Mouse (Mus musculus): ENCODE results near the gene Crbn. TPM values are rescaled to one million over a fixed set of nuclear protein-coding genes. Genes with fewer than 3 reads are reported as not detected.

Crbn gene
- polyA plus RNA-seq, 1 experiment: 7.7 TPM

DNA sequence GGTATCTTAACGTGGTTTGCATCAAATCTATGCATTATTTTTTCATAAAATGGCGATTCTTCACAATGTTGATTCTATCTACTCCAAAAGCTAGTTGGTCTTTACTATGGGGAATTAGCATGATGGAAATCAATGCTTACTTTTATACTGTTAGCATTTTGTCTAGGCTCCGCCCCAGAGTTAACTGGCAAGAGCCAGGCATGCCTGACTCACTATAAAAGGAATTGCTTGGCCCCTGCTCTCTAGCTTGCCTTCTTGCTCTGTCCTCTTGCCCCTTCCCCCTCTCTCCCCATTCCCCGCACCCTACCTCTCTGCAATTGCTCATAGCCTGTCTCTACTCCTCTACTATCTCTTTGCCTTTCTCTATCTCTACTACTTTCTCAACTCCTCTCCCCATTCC is 33.1 kb downstream of the Crbn start:
- peaks cover 10% of the 10 kb centered on the region for H3K4me1 ChIP-seq (ENCODE audit: control insufficient read depth, insufficient read depth, insufficient read length)
- 77% methylated on average over 4 of the region's 4 CpGs for WGBS
- H3K36me3 ChIP-seq (ENCODE audit: control insufficient read depth, insufficient read depth, low read length): peaks cover 1% of the 10 kb centered on the region
- no peak overlapping the region for H3K4me3 ChIP-seq (ENCODE audit: extremely low read depth, insufficient read depth, insufficient read length)
- no peaks in the 10 kb centered on the region for H3K27me3 ChIP-seq (ENCODE audit: control insufficient read depth, insufficient read depth, low read length)
- TF ChIP-seq CTCF (IDR thresholded peaks at IDR 0.05; ENCODE audit: extremely low read depth, insufficient read depth, insufficient read length, insufficient replicate concordance): no peak
- TF ChIP-seq POLR2A (IDR thresholded peaks at IDR 0.05; ENCODE audit: low read depth, low read length): no peak
- no peak overlapping the region for H3K27ac ChIP-seq (ENCODE audit: insufficient read depth, low read length)
- no peak for DNase-seq (ENCODE audit: low read depth in 1 of 2, low spot score in 2 of 2)

DNA sequence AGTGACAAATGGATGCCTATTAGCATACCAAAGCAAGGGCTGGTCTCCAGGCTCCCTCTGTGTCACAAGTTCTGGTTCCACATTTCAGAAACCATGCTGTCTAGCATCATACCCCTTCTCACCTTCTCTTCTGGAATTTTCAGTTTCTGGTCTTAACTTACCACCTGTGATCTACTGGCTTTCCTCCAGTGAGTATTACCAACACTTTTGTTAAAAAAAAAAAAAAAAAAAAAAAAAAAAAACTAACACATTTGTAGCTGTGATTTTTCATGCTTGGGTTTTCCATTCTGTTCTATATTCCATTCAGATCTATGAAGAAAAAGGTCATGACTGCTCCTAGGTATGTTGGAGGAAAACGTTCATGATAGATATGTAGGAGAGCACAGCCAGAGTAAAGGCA is 34.0 kb downstream of the Crbn start:
- WGBS: 68% methylated on average over 1 of the region's 1 CpGs
- Histone ChIP-seq H3K27ac (ENCODE audit: insufficient read depth, low read length) (no peak overlapping the region), H3K4me3 (ENCODE audit: extremely low read depth, insufficient read depth, insufficient read length) (no peak overlapping the region), H3K4me1 (ENCODE audit: control insufficient read depth, insufficient read depth, insufficient read length) (peaks cover 14% of the 10 kb centered on the region), H3K27me3 (ENCODE audit: control insufficient read depth, insufficient read depth, low read length) (no peaks in the 10 kb centered on the region), H3K36me3 (ENCODE audit: control insufficient read depth, insufficient read depth, low read length) (no peaks in the 10 kb centered on the region)
- TF ChIP-seq POLR2A (IDR thresholded peaks at IDR 0.05; ENCODE audit: low read depth, low read length) (no peak), CTCF (IDR thresholded peaks at IDR 0.05; ENCODE audit: extremely low read depth, insufficient read depth, insufficient read length, insufficient replicate concordance) (no peak)
- no peak for DNase-seq (ENCODE audit: low read depth in 1 of 2, low spot score in 2 of 2)

DNA sequence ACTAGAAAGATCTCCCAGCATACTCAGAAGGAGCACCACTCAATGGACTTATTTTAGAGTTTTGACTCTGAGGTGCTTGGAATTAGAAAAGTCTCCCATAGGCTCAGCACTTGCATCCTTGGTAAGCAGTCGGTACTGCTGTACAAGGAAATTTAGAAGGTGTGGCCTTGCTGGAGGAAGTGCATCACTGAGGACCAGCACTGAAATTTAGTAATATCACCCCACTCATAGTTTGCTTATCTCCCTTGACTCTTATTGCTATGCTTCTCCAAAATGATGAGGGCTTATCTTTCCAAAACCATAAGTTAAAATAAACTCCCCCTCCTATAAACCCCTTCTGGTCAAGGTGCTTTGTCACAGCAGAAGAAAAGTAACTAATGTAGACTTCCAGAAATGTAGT is 38.4 kb downstream of the Crbn start:
- peaks cover 8% of the 10 kb centered on the region for H3K4me1 ChIP-seq (ENCODE audit: control insufficient read depth, insufficient read depth, insufficient read length)
- no peak for DNase-seq (ENCODE audit: low read depth in 1 of 2, low spot score in 2 of 2)
- H3K27ac ChIP-seq (ENCODE audit: insufficient read depth, low read length): no peak overlapping the region
- no peaks in the 10 kb centered on the region for H3K36me3 ChIP-seq (ENCODE audit: control insufficient read depth, insufficient read depth, low read length)
- no peak for TF ChIP-seq POLR2A (IDR thresholded peaks at IDR 0.05; ENCODE audit: low read depth, low read length)
- no peak for TF ChIP-seq CTCF (IDR thresholded peaks at IDR 0.05; ENCODE audit: extremely low read depth, insufficient read depth, insufficient read length, insufficient replicate concordance)
- H3K27me3 ChIP-seq (ENCODE audit: control insufficient read depth, insufficient read depth, low read length): no peaks in the 10 kb centered on the region
- 34% methylated on average over 1 of the region's 1 CpGs for WGBS
- H3K4me3 ChIP-seq (ENCODE audit: extremely low read depth, insufficient read depth, insufficient read length): no peak overlapping the region

DNA sequence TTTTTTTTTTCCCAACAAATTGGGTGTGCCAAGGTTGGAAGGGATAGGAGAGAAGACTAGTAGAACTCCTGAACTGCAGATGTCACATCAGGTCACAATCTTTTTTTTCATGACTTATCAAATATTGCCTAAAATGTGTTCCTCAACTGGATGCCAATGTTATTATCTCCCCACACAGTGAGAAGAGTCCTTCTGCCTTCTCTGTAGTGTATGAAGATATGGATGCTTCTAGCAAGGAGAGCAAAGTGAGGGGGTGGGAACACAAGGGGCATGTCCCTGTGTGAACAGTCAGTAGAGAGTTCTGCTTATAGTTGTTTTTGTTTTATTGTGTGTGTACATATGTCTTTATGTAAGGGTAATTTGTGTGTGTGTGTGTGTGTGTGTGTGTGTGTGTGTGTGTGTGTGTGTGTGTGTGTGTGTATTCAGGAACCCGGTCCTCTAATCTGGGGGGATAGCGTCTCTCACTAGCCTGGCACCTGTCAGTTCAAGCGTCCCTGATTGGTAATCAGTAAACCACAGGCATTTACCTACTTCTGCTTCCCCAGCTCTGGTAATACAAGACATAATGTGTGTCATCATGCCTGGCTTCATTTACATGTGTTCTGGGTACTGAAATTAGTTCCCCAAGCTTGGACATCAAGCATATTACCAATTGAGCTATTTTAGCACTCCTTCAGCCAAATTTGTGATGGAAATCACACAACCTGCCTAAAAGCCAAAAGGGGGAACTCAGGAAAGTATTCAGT is 39.2 kb downstream of the Crbn start:
- DNase-seq (ENCODE audit: low read depth in 1 of 2, low spot score in 2 of 2): peak in 1 of 2 experiments; percentile 61
- no peaks in the 10 kb centered on the region for H3K27me3 ChIP-seq (ENCODE audit: control insufficient read depth, insufficient read depth, low read length)
- H3K27ac ChIP-seq (ENCODE audit: insufficient read depth, low read length): no peak overlapping the region; the same call in 1 of the 2 replicates
- no peaks in the 10 kb centered on the region for H3K36me3 ChIP-seq (ENCODE audit: control insufficient read depth, insufficient read depth, low read length)
- H3K4me1 ChIP-seq (ENCODE audit: control insufficient read depth, insufficient read depth, insufficient read length): peaks cover 8% of the 10 kb centered on the region
- H3K4me3 ChIP-seq (ENCODE audit: extremely low read depth, insufficient read depth, insufficient read length): no peak overlapping the region
- 14% methylated on average over 3 of the region's 3 CpGs for WGBS
- TF ChIP-seq CTCF (IDR thresholded peaks at IDR 0.05; ENCODE audit: extremely low read depth, insufficient read depth, insufficient read length, insufficient replicate concordance): no peak
- TF ChIP-seq POLR2A (IDR thresholded peaks at IDR 0.05; ENCODE audit: low read depth, low read length): no peak

DNA sequence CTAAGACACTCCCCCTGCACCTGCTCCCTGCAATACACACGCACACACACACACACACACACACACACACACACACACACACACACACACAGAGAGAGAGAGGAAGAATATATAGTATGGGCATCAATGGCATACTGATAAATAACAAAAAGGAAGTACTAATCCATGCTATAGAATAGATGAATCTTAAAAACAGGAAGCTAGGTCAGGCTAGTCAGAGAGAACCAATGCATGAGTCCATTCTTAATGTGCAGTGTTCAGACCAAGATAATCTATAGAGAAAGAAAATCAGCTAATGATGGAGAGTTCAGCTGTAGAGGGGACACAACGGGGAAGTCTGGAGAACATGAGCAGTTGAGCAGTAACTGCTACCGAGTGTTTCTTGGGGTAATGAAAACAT is 41.6 kb downstream of the Crbn start:
- Histone ChIP-seq H3K4me3 (ENCODE audit: extremely low read depth, insufficient read depth, insufficient read length) (no peak overlapping the region), H3K4me1 (ENCODE audit: control insufficient read depth, insufficient read depth, insufficient read length) (peaks cover 8% of the 10 kb centered on the region), H3K36me3 (ENCODE audit: control insufficient read depth, insufficient read depth, low read length) (no peaks in the 10 kb centered on the region), H3K27ac (ENCODE audit: insufficient read depth, low read length) (no peak overlapping the region), H3K27me3 (ENCODE audit: control insufficient read depth, insufficient read depth, low read length) (no peaks in the 10 kb centered on the region)
- no peak for DNase-seq (ENCODE audit: low read depth in 1 of 2, low spot score in 2 of 2)
- 43% methylated on average over 3 of the region's 3 CpGs for WGBS
- TF ChIP-seq POLR2A (IDR thresholded peaks at IDR 0.05; ENCODE audit: low read depth, low read length) (no peak), CTCF (IDR thresholded peaks at IDR 0.05; ENCODE audit: extremely low read depth, insufficient read depth, insufficient read length, insufficient replicate concordance) (no peak)

DNA sequence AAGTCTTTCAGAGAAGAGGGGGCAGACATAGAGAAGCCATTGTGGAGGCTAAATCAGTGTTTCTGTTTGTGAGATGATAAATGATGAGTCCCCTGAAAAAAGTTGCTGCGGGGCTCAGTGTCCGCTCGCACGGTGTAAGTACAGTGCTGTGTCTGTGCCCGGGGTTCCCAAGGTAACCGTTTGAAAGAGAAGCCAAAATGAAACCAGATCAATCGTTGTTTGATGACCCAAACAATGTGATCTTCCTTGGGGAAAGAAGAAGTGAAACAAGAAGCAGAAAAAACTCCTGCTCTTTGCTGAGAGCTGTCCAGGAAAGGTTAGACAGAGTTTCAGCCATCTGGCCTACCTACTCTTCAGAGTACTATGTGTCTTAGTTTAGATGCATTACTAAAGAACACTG is 49.6 kb downstream of the Crbn start:
- Histone ChIP-seq H3K4me3 (ENCODE audit: extremely low read depth, insufficient read depth, insufficient read length) (peak overlapping the region; percentile 33; the same call in 1 of the 2 replicates), H3K27ac (ENCODE audit: insufficient read depth, low read length) (peak overlapping the region; percentile 62), H3K36me3 (ENCODE audit: control insufficient read depth, insufficient read depth, low read length) (no peaks in the 10 kb centered on the region), H3K4me1 (ENCODE audit: control insufficient read depth, insufficient read depth, insufficient read length) (peaks cover 10% of the 10 kb centered on the region), H3K27me3 (ENCODE audit: control insufficient read depth, insufficient read depth, low read length) (no peaks in the 10 kb centered on the region)
- WGBS: 35% methylated on average over 7 of the region's 7 CpGs
- TF ChIP-seq CTCF (IDR thresholded peaks at IDR 0.05; ENCODE audit: extremely low read depth, insufficient read depth, insufficient read length, insufficient replicate concordance) (no peak), POLR2A (IDR thresholded peaks at IDR 0.05; ENCODE audit: low read depth, low read length) (no peak)
- DNase-seq (ENCODE audit: low read depth in 1 of 2, low spot score in 2 of 2): peak; percentile 39 to 61

DNA sequence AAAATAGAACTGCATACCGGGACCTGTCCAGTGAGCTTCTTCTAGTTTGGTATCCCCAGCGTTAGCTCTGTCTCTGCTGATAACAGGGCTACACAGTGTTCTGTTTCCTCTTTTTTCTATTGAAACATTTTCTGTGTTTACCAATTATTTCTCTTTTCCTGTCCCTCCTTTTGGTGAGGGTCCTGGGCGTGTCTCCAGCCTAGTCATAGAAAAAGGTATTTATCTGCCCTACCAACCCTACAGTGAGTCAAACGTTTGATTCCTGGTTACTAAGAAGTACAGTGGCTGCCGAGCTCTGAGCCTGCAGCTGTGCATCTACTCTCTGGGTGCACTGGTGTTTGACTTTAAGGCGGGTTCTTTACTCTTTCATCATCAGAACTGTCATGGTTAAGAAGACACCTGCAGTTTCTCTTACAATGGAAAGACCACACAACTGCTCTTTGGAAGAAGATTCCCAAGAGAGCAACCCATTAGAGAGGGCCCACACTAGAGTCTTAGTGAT is 50.9 kb downstream of the Crbn start, which contains the start of gene Il5ra:
TSS of gene Il5ra (minus strand) at position 151 of the 502 bp plus-strand sequence.
- H3K27me3 ChIP-seq (ENCODE audit: control insufficient read depth, insufficient read depth, low read length): no peaks in the 10 kb centered on the region
- TF ChIP-seq CTCF (IDR thresholded peaks at IDR 0.05; ENCODE audit: extremely low read depth, insufficient read depth, insufficient read length, insufficient replicate concordance): no peak
- no peak; the same call in 1 of the 2 replicates for TF ChIP-seq POLR2A (IDR thresholded peaks at IDR 0.05; ENCODE audit: low read depth, low read length)
- H3K4me1 ChIP-seq (ENCODE audit: control insufficient read depth, insufficient read depth, insufficient read length): peaks cover 10% of the 10 kb centered on the region
- H3K4me3 ChIP-seq (ENCODE audit: extremely low read depth, insufficient read depth, insufficient read length): peak within 1 kb of the TSS; percentile 22
- WGBS: 8% methylated on average over 6 of the region's 6 CpGs
- no peaks in the 10 kb centered on the region for H3K36me3 ChIP-seq (ENCODE audit: control insufficient read depth, insufficient read depth, low read length)
- DNase-seq (ENCODE audit: low read depth in 1 of 2, low spot score in 2 of 2): no peak
- H3K27ac ChIP-seq (ENCODE audit: insufficient read depth, low read length): peak within 1 kb of the TSS; percentile 72
